Mouse (Mus musculus) limb, embryonic 10.5 days (tissue): Measurements from ENCODE around the gene Litaf. TPM values are rescaled to one million over a fixed set of nuclear protein-coding genes. Genes with fewer than 3 reads are reported as not detected.

Source experiments
- DNase-seq: peaks from one replicate; pipeline ENCODE4 v3.0.0-alpha.2; 2017; ENCODE audit warnings: low spot score
- H3K27ac ChIP-seq: fragments of 300-500 bp; sonication (generic); 2 replicates; pipeline ENCODE4 v1.5.1; 2016; ENCODE audit warnings: mild to moderate bottlenecking
- H3K27me3 ChIP-seq: fragments of 300-500 bp; sonication (generic); 2 replicates; pipeline ENCODE4 v1.6.1; 2016; ENCODE audit warnings: low read depth, mild to moderate bottlenecking; ENCODE audit not compliant: poor library complexity, severe bottlenecking
- H3K36me3 ChIP-seq: fragments of 300-500 bp; sonication (generic); 2 replicates; pipeline ENCODE4 v1.6.1; 2016; ENCODE audit warnings: mild to moderate bottlenecking, moderate library complexity
- H3K4me1 ChIP-seq: fragments of 300-500 bp; sonication (generic); 2 replicates; pipeline ENCODE4 v1.6.1; 2016
- H3K4me3 ChIP-seq: fragments of 300-500 bp; sonication (generic); 2 replicates; pipeline ENCODE4 v1.5.1; 2016; ENCODE audit warnings: mild to moderate bottlenecking, moderate library complexity
- H3K9me3 ChIP-seq: fragments of 300-500 bp; sonication (generic); replicated peaks from 2 replicates; pipeline ENCODE4 v1.6.1; 2016; ENCODE audit warnings: mild to moderate bottlenecking
- WGBS: fragments of 180-500 bp; shearing (Covaris S2); methylation state at CpG from one replicate; pipeline ENCODE4 v1.1.7; 2016; 5-methylcytosine and 5-hydroxymethylcytosine counted together
- polyA plus RNA-seq: library from polyadenylated mRNA; unstranded; fragments of >200 nt; fragmentation: Nextera tagmentation; extraction: Ambion mirVana; gene quantifications from 2 replicates; pipeline ENCODE4 v1.2.1, GENCODE M21; 2016

Gene Litaf
- polyA plus RNA-seq, 1 experiment from 2014 or later: 91.1 TPM

GRCm38 (mm10) chr16:11077601-11078201 lies 11.7 kb upstream of the Litaf start:
- Histone ChIP-seq H3K36me3 (peaks cover 98% of the 10 kb centered on the region), H3K27ac (no peak overlapping the region), H3K4me3 (no peak overlapping the region), H3K9me3 (no peaks in the 10 kb centered on the region), H3K4me1 (no peaks in the 10 kb centered on the region), H3K27me3 (no peaks in the 10 kb centered on the region)
- DNase-seq: no peak
- 93% methylated on average over 9 of the region's 9 CpGs for WGBS

- 81% methylated on average over 6 of the region's 6 CpGs for WGBS
- Histone ChIP-seq H3K9me3 (no peaks in the 10 kb centered on the region), H3K4me3 (no peak overlapping the region), H3K27me3 (no peaks in the 10 kb centered on the region), H3K4me1 (peaks cover 25% of the 10 kb centered on the region), H3K36me3 (peaks cover 88% of the 10 kb centered on the region), H3K27ac (no peak overlapping the region)
- no peak for DNase-seq
These were observed 7.1 kb upstream of the Litaf start for GRCm38 (mm10) chr16:11073060-11073459.

DNA sequence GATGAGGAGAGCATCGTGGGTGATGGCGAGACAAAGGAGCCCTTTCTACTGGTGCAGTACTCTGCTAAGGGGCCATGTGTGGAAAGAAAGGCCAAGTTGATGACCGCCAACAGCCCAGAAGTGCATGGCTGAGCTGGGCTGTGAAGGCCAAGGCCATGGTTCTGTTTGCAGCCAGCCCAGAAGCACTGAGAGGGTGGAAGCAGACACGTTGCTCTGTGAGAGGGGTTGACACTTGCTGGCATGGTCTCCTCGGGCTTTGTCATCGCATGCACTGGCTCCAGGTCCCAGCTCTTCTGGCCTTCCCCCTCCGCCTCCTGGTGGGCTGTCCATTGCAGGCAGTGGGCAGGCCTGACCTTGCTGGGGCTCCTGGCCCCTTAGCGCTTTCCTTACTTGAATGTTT lies 6.5 kb upstream of the Litaf start:
- 91% methylated on average over 8 of the region's 8 CpGs for WGBS
- no peaks in the 10 kb centered on the region for H3K9me3 ChIP-seq
- peaks cover 82% of the 10 kb centered on the region for H3K36me3 ChIP-seq
- peaks cover 31% of the 10 kb centered on the region for H3K4me1 ChIP-seq
- DNase-seq: no peak
- H3K27me3 ChIP-seq: no peaks in the 10 kb centered on the region
- no peak overlapping the region for H3K27ac ChIP-seq
- H3K4me3 ChIP-seq: no peak overlapping the region

GRCm38 (mm10) chr16:11071887-11072286 lies 5.9 kb upstream of the Litaf start:
- no peak overlapping the region for H3K27ac ChIP-seq
- H3K4me1 ChIP-seq: peaks cover 36% of the 10 kb centered on the region
- H3K36me3 ChIP-seq: peaks cover 78% of the 10 kb centered on the region
- WGBS: 86% methylated on average over 4 of the region's 4 CpGs
- H3K27me3 ChIP-seq: no peaks in the 10 kb centered on the region
- H3K9me3 ChIP-seq: no peaks in the 10 kb centered on the region
- H3K4me3 ChIP-seq: no peak overlapping the region
- DNase-seq: no peak

DNA sequence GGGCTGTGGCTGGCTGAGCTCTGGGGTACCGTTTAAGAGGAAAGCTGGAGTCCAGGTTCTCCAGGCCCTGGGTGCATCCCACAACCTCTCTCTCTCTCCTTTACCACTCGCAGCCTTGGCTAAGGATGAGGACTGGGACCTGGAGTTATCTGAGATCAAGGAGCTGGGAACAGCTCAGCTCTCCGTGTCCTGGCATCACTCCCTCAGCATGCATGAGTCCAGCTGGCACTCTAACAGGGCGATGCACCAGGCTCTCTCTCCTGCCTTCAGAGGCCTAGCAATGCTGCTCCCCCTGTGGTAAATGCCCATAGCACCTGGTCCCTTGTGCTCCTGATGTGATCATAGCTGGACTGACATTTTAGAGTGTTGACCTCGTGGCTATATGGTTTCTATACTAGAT lies 5.2 kb upstream of the Litaf start:
- Histone ChIP-seq H3K27me3 (no peaks in the 10 kb centered on the region), H3K36me3 (peaks cover 71% of the 10 kb centered on the region), H3K9me3 (no peaks in the 10 kb centered on the region), H3K4me3 (no peak overlapping the region), H3K4me1 (peaks cover 39% of the 10 kb centered on the region), H3K27ac (no peak overlapping the region)
- 86% methylated on average over 5 of the region's 5 CpGs for WGBS
- DNase-seq: no peak

GRCm38 (mm10) chr16:11069710-11070420 lies 3.9 kb upstream of the Litaf start:
- H3K9me3 ChIP-seq: no peaks in the 10 kb centered on the region
- 87% methylated on average over 7 of the region's 7 CpGs for WGBS
- no peak overlapping the region for H3K27ac ChIP-seq
- H3K4me3 ChIP-seq: no peak overlapping the region
- H3K36me3 ChIP-seq: peaks cover 57% of the 10 kb centered on the region
- no peak for DNase-seq
- peaks cover 52% of the 10 kb centered on the region for H3K4me1 ChIP-seq
- H3K27me3 ChIP-seq: no peaks in the 10 kb centered on the region

- no peak for DNase-seq
- Histone ChIP-seq H3K27ac (no peak overlapping the region), H3K27me3 (no peaks in the 10 kb centered on the region), H3K36me3 (peaks cover 52% of the 10 kb centered on the region), H3K4me3 (no peak overlapping the region), H3K9me3 (no peaks in the 10 kb centered on the region), H3K4me1 (peaks cover 53% of the 10 kb centered on the region)
- 82% methylated on average over 6 of the region's 6 CpGs for WGBS
These were observed 3.3 kb upstream of the Litaf start for GRCm38 (mm10) chr16:11069271-11069670.

- H3K4me1 ChIP-seq: peaks cover 54% of the 10 kb centered on the region
- WGBS: 96% methylated on average over 3 of the region's 3 CpGs
- H3K36me3 ChIP-seq: peaks cover 45% of the 10 kb centered on the region
- H3K27me3 ChIP-seq: no peaks in the 10 kb centered on the region
- H3K27ac ChIP-seq: no peak overlapping the region
- DNase-seq: no peak
- no peaks in the 10 kb centered on the region for H3K9me3 ChIP-seq
- H3K4me3 ChIP-seq: no peak overlapping the region
These were observed 2.7 kb upstream of the Litaf start for GRCm38 (mm10) chr16:11068666-11069065.

DNA sequence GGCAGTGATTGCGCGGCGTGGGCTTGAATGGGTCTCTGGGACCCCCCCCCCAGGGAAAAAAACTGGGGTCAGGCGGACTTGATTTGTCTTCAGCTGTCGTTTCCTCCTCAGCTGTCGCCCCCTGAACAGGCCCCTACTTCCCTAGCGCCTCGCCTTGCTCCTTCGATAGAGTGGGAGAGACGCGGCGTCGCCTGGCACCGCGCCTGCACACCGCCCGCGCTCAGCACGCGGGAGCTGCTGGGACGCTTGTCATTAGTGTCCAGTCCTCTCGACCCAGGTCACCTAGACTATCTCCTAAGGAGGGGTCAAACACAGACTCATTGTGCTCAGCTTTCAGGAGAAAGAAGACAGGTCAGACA lies 855 bp upstream of the Litaf start:
- Histone ChIP-seq H3K27ac (peak overlapping the region; percentile 99), H3K9me3 (no peaks in the 10 kb centered on the region), H3K36me3 (peaks cover 28% of the 10 kb centered on the region), H3K27me3 (no peaks in the 10 kb centered on the region), H3K4me1 (peaks cover 61% of the 10 kb centered on the region), H3K4me3 (peak overlapping the region; percentile 74)
- peak; percentile 81 for DNase-seq
- WGBS: under 1% methylated on average over 22 of the region's 22 CpGs

- Histone ChIP-seq H3K4me3 (peak overlapping the region; percentile 74), H3K27ac (peak overlapping the region; percentile 99), H3K27me3 (no peaks in the 10 kb centered on the region), H3K9me3 (no peaks in the 10 kb centered on the region), H3K4me1 (peaks cover 61% of the 10 kb centered on the region), H3K36me3 (peaks cover 19% of the 10 kb centered on the region)
- 76% methylated on average over 5 of the region's 5 CpGs for WGBS
- no peak for DNase-seq
These were observed 526 bp downstream of the Litaf start for GRCm38 (mm10) chr16:11065431-11065830.

DNA sequence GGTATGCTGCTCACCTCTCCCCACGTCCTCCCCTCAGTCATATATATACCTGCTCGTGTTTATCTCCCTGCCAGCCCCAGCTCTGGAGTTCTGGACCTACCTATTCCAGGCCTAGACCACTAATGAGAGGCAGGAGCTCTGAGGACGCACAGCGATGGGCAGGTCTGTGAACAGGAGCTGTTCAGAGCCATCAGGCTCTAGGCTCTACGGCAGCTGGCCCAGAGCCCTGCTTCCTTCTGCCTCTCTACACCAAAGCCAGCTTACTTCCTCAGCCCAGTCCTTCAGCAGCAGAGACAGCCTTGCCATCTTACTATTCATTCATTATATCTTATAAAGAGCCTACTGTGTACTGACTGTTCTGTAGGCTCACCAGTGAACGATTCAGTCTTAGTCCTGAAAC lies 1.2 kb downstream of the Litaf start:
- 0 out of 2 replicates have a peak overlapping the region, but pooled peaks have one; percentile 99 for H3K27ac ChIP-seq
- no peaks in the 10 kb centered on the region for H3K27me3 ChIP-seq
- no peaks in the 10 kb centered on the region for H3K9me3 ChIP-seq
- 96% methylated on average over 6 of the region's 6 CpGs for WGBS
- peaks cover 57% of the 10 kb centered on the region for H3K4me1 ChIP-seq
- no peak overlapping the region for H3K4me3 ChIP-seq
- peaks cover 14% of the 10 kb centered on the region for H3K36me3 ChIP-seq
- DNase-seq: no peak

GRCm38 (mm10) chr16:11064341-11064740 lies 1.6 kb downstream of the Litaf start:
- Histone ChIP-seq H3K4me3 (no peak overlapping the region), H3K4me1 (peaks cover 54% of the 10 kb centered on the region), H3K9me3 (no peaks in the 10 kb centered on the region), H3K36me3 (peaks cover 13% of the 10 kb centered on the region; the same call in 1 of the 2 replicates), H3K27me3 (no peaks in the 10 kb centered on the region), H3K27ac (no peak overlapping the region)
- WGBS: 93% methylated on average over 4 of the region's 4 CpGs
- no peak for DNase-seq

GRCm38 (mm10) chr16:11062794-11063721 lies 2.9 kb downstream of the Litaf start:
- Histone ChIP-seq H3K4me1 (peaks cover 41% of the 10 kb centered on the region), H3K4me3 (no peak overlapping the region), H3K27ac (peak overlapping the region; percentile 67), H3K9me3 (no peaks in the 10 kb centered on the region), H3K36me3 (peaks cover 5% of the 10 kb centered on the region; the same call in 1 of the 2 replicates), H3K27me3 (no peaks in the 10 kb centered on the region)
- 46% methylated on average over 13 of the region's 13 CpGs for WGBS
- DNase-seq: peak; percentile 41
